Mouse (Mus musculus): ENCODE measurements around the gene Ginm1.
A peak's percentile ranks its signal among the peaks of the same experiment; 100 is the strongest.

The Ginm1 gene

GRCm38 (mm10) chr10:7792751-7793385 is at the start of gene Ginm1, which contains the start of gene Ppil4:
Ginm1 (minus strand) TSS chr10:7792824.
Ppil4 (plus strand) TSS chr10:7792891.
- peak; percentile 93 for DNase-seq (ENCODE audit: low read depth, low spot score)

GRCm38 (mm10) chr10:7841571-7842080 is 49.0 kb upstream of the Ginm1 start:
- no peak for DNase-seq (ENCODE audit: low read depth, low spot score)

GRCm38 (mm10) chr10:7840785-7841184 is 48.2 kb upstream of the Ginm1 start:
- no peak for DNase-seq (ENCODE audit: low read depth, low spot score)

DNA sequence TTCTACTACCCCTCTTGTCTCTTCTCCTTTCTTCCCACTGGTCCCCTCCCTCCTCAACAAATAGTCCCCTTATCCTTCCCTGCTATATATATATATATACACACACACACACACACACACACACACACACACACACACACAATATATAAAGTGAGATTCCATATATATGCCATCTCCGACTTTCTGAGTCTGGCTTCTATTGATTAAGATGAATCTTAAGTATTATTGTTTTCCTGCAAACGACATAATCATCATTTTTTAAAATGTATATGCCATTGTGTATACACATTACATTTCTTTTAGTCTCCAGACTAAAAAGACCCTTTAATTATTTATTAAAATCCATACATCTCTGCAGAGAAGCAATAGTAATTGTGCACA is 47.7 kb upstream of the Ginm1 start:
- DNase-seq (ENCODE audit: low read depth, low spot score), result no peak

DNA sequence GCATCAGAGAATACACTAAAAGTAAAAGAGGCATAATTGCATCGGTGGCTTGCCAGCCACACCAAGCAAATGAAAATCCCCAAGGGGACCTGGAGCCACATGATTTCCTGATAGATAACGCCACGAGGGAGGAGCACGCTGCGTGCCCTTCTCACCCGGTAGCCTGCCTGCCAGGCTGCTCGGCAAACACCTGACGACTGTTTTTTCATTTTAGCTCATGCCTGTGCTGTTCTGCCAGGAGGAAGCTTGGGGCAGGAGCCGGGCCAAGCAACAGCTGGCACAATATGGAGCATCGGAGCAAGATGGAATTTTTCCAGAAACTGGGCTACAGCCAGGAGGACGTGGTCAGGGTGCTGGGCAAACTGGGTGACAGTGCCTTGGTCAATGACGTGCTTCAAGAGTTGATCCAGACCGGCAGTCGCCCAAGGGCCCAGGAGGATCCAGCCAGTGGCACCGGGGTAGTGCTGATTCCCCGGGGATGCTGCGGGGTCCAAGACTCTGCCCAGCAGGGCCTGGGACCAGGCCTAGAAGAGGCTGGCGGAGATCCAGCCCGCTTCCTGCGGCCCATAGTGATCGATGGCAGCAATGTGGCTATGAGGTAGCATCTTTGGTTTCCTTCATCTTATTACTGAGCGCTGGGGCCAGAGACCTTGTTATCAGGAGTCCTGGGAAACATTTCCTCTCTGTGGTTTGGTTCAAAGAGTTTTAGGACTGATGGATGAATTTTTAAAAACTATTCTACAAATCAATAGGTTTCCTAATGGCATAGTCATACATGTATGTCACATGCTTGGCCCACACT is 47.1 kb upstream of the Ginm1 start:
- no peak for DNase-seq (ENCODE audit: low read depth, low spot score)

- DNase-seq (ENCODE audit: low read depth, low spot score), result no peak
These were observed 46.3 kb upstream of the Ginm1 start for GRCm38 (mm10) chr10:7838874-7839421.

GRCm38 (mm10) chr10:7838036-7838435 is 45.4 kb upstream of the Ginm1 start:
- DNase-seq (ENCODE audit: low read depth, low spot score), result no peak

DNA sequence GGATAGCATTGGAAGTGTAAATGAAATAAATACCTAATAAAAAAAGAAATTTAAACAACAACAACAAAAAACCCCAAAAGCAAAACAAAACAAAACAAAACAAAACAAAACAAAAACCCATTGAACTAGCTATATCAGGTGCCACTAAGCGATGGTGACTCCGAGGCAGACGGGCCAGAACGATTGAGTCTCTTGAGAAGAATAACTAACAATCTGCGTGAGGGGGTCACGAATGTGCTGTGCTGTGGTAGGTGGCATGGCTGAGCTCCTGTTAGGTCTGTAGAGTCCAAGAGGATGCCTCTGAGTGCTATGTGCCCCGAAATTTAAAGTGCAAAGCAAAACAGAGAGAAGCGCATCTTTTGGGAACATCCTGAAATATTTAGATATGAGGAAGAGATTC is 44.8 kb upstream of the Ginm1 start:
- DNase-seq (ENCODE audit: low read depth, low spot score), result no peak

- DNase-seq (ENCODE audit: low read depth, low spot score), result no peak
These were observed 44.3 kb upstream of the Ginm1 start for GRCm38 (mm10) chr10:7836902-7837301.

DNA sequence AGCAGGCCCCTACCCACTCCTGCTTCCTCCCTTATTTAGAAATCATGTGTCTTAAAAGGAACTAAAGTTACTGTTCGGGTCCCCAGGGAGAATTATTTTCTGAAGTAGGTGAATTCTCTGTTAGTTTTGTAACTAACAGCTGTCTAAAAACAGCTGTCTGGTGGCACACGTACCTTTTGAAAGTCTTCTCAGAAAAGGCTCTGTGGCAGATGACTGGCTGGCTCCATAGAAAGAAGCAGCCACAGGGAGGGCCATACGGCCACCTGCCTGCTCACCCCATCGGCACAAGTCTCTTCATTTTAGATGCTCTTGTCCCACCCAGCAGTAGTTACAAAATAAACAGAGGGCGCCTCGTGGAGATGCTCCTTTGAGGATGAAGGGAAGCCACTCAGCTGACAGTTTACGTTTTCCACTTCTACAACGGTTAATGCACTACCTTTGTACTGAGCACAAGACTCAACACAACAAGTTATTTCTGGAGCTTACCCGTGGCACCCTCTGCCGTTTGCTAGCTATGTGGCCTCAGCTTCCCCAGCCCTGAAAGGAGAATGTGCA is 42.1 kb upstream of the Ginm1 start:
- DNase-seq (ENCODE audit: low read depth, low spot score), result no peak

GRCm38 (mm10) chr10:7833377-7834165 is 40.9 kb upstream of the Ginm1 start:
- no peak for DNase-seq (ENCODE audit: low read depth, low spot score)

DNA sequence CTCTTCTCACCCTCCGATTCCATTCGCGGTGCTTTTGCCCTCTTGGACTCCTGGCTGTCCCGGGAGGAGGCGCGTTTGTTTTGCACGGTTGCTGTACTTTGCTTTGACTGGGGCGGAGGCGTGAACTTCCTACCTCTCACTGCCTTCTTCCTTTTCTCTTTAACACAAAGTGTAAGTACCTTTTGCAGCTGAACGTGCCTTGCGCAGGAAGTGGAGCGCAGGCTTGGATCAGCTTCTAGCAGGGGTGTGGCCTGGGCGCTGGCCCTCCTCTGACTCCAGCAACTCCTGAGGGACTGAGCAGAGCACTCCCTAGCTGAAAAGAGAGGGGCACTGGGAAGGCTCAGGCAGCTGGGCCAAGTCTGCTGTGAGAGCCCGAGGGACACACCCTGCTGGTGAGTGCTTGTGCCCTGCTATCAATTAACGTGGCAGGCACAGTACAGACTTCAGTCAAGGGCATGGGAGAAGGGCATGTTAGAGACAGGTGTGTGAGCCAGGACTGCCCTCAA is 39.6 kb upstream of the Ginm1 start, which contains the start of gene Zc3h12d:
TSS of gene Zc3h12d (plus strand) at position 300 of the 506 bp plus-strand sequence.
- peak; percentile 54 for DNase-seq (ENCODE audit: low read depth, low spot score)

- DNase-seq (ENCODE audit: low read depth, low spot score), result no peak
These were observed 33.5 kb upstream of the Ginm1 start for GRCm38 (mm10) chr10:7826106-7826505.

DNA sequence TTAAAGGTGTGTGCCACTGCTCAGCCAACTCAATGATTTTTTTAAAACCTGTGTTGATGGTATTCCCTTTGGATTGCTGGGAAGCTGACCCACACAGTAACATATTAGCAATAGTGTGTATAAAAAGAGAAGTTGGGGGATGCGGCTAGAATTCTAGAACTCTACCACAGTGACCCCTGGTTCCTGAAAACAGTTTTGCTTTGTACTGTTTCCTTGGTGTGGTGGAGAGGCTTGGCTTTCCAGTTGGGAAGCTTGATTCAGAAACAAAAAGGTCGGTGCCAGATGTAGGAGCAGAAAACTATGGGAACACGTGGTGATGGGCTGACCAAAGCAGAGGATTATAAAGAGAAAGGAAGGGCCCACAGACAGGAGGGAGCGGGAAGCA is 32.6 kb upstream of the Ginm1 start:
- no peak for DNase-seq (ENCODE audit: low read depth, low spot score)

GRCm38 (mm10) chr10:7824663-7825280 is 32.1 kb upstream of the Ginm1 start:
- DNase-seq (ENCODE audit: low read depth, low spot score), result no peak

DNA sequence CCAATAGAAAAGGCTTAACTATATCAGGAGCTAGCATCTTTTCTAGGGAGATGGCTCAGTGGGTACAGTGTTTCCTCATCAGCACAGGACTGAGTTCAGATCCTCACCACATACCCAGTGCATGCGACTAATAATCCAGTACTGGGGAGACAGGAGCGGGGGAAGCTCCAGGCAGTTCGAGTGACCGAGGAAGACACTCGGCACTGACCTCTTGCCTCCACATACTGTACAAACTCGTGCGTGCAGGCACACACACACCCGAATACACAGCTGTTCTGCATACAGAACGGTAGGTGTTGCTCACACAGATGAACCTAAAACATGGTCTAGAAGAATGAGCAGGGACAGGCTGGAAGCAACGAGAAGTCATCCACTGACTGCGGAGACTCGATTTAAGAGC is 29.4 kb upstream of the Ginm1 start:
- no peak for DNase-seq (ENCODE audit: low read depth, low spot score)

DNA sequence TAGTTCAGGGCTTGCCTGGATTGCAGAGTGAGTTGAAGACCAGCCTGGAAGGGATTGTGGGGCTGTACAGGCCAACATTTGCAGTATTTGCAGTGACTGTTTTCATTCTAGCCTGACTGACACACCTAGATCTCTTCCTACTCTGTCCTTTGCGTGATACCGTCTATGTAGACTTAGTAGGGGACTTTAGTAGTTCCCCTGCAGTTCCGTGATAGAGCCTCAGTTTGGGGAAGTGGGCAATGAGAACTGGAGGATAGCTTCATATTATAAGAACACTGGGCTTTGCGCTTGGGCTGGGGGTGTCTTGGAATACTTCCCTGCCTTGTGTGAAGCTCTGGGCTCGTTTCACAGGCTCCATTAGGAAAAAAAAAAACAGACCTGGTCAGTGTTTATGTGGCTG is 27.5 kb upstream of the Ginm1 start:
- no peak for DNase-seq (ENCODE audit: low read depth, low spot score)

DNA sequence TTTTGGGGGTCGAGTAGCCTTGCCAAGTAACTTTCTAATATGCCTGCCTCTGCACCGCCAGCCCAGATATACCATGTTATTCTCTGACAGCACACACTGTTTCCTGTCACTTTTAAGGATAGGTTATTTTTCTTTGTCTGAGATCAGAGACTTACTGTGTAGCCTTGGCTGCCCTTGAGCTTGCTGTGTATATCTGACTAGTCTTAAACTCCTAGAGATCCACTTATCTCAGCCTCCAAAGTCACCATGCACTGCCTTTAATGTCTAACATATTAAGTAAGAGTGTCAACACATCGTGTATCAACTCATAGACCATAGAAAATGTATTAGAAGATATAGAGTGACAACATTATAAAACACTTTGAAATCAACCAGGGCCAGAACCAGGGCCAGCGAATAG is 27.0 kb upstream of the Ginm1 start:
- DNase-seq (ENCODE audit: low read depth, low spot score), result no peak

DNA sequence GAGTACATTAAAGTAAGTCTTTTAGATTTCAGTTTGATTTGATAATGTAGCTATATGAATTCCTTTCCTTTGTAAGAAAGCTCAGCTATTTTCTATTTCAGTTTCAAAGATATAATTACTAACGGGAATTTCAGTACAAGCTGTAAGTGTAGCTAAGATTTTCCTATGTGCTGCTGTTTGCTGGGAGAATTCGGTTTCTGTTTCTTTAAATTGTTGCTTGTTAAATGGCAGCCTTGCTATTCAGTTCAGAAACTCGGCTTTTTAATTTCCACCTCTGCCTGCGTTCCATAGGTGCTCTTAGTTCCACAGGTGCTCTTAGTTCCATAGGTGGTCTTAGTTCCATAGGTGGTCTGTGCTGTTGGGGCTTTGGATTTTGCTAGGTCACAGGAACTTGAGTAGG is 26.5 kb upstream of the Ginm1 start:
- no peak for DNase-seq (ENCODE audit: low read depth, low spot score)

GRCm38 (mm10) chr10:7818676-7819075 is 26.1 kb upstream of the Ginm1 start:
- no peak for DNase-seq (ENCODE audit: low read depth, low spot score)

- DNase-seq (ENCODE audit: low read depth, low spot score), result no peak
These were observed 23.9 kb upstream of the Ginm1 start for GRCm38 (mm10) chr10:7816476-7816875.

Measured in R1 (cell line).